Mouse (Mus musculus) MEL (cell line): ENCODE results near the gene Med23.

ENCODE experiments used
- GATA1 ChIP-seq: IDR thresholded peaks from 2 replicates; pipeline ENCODE4 v1.6.1; 2011; ENCODE audit warnings: low read depth, low read length, improper control_type of control experiment
- ZC3H11A ChIP-seq: IDR thresholded peaks from 2 replicates; pipeline ENCODE4 v1.6.1; 2012; ENCODE audit warnings: low read depth, mild to moderate bottlenecking, inconsistent platforms, low read length, improper control_type of control experiment

GRCm38 (mm10) chr10:24950223-24950622 lies 80.4 kb downstream of the Med23 start:
- no peak for TF ChIP-seq GATA1
- TF ChIP-seq ZC3H11A, result no peak
